Mouse (Mus musculus) liver, embryonic 13.5 days (tissue): Measurements from ENCODE around the gene Clip2. TPM values are rescaled to one million over a fixed set of nuclear protein-coding genes. Genes with fewer than 3 reads are reported as not detected.

Source experiments
- ATAC-seq: fragments of 200-750 bp; cut with Nextera tagmentation; 2 replicates; pipeline ENCODE4 v1.8.0; 2017; ENCODE audit warnings: low read depth, mild to moderate bottlenecking, moderate number of reproducible peaks, moderate library complexity
- DNase-seq: peaks from one replicate; pipeline ENCODE4 v3.0.0; 2022
- H3K27ac ChIP-seq: fragments of 300-500 bp; sonication (generic); 2 replicates; pipeline ENCODE4 v1.5.1; 2015; ENCODE audit warnings: moderate library complexity, mild to moderate bottlenecking, inconsistent platforms
- H3K27me3 ChIP-seq: fragments of 300-500 bp; sonication (generic); 2 replicates; pipeline ENCODE4 v1.6.1; 2015; ENCODE audit warnings: mild to moderate bottlenecking, inconsistent platforms
- H3K36me3 ChIP-seq: fragments of 300-500 bp; sonication (generic); 2 replicates; pipeline ENCODE4 v1.6.1; 2015; ENCODE audit warnings: mild to moderate bottlenecking, inconsistent platforms
- H3K4me1 ChIP-seq: fragments of 300-500 bp; sonication (generic); replicated peaks from 2 replicates; pipeline ENCODE4 v1.6.1; 2015; ENCODE audit warnings: inconsistent platforms
- H3K4me2 ChIP-seq: fragments of 300-500 bp; sonication (generic); 2 replicates; pipeline ENCODE4 v1.6.1; 2015; ENCODE audit warnings: inconsistent platforms, mild to moderate bottlenecking, moderate library complexity
- H3K4me3 ChIP-seq: fragments of 300-500 bp; sonication (generic); replicated peaks from 2 replicates; pipeline ENCODE4 v1.5.1; 2015; ENCODE audit warnings: mild to moderate bottlenecking, inconsistent platforms
- H3K9ac ChIP-seq: fragments of 300-500 bp; sonication (generic); 2 replicates; pipeline ENCODE4 v1.6.1; 2015; ENCODE audit warnings: mild to moderate bottlenecking, inconsistent platforms
- H3K9me3 ChIP-seq: fragments of 300-500 bp; sonication (generic); replicated peaks from 2 replicates; pipeline ENCODE4 v1.6.1; 2016; ENCODE audit warnings: inconsistent platforms
- WGBS: fragments of 180-500 bp; shearing (Covaris S2); methylation state at CpG from one replicate; pipeline ENCODE4 v1.1.7; 2015; ENCODE audit not compliant: insufficient replicate concordance; 5-methylcytosine and 5-hydroxymethylcytosine counted together
- polyA plus RNA-seq: library from polyadenylated mRNA; unstranded; fragments of >200 nt; fragmentation: Nextera tagmentation; extraction: Ambion mirVana; gene quantifications from 2 replicates; pipeline ENCODE4 v1.2.1, GENCODE M21; 2015

Clip2 gene
- polyA plus RNA-seq: 0.37 and 0.50 TPM in 2 replicates

GRCm38 (mm10) chr5:134552110-134552972 lies at the start of gene Clip2:
Gene Clip2, minus strand, starts transcription at chr5:134552434.
- Histone ChIP-seq H3K9me3 (no peaks in the 10 kb centered on the region), H3K4me3 (peak within 1 kb of the TSS; percentile 66), H3K36me3 (no peaks in the 10 kb centered on the region), H3K27ac (peak within 1 kb of the TSS; percentile 48), H3K27me3 (peaks cover 26% of the 10 kb centered on the region), H3K4me2 (peak within 1 kb of the TSS; percentile 89), H3K4me1 (peaks cover 56% of the 10 kb centered on the region), H3K9ac (peak within 1 kb of the TSS; percentile 75)
- ATAC-seq (peak; percentile 83), DNase-seq (peak; percentile 65)
- WGBS: 3% methylated on average over 61 of the region's 61 CpGs

- Histone ChIP-seq H3K4me3 (no peak overlapping the region), H3K27ac (no peak overlapping the region), H3K4me1 (peaks cover 15% of the 10 kb centered on the region), H3K36me3 (peaks cover 67% of the 10 kb centered on the region), H3K9me3 (no peaks in the 10 kb centered on the region), H3K4me2 (no peak overlapping the region), H3K9ac (no peak overlapping the region), H3K27me3 (no peaks in the 10 kb centered on the region)
- ATAC-seq (no peak), DNase-seq (no peak)
- 89% methylated on average over 10 of the region's 10 CpGs for WGBS
Observed at GRCm38 (mm10) chr5:134597711-134598110, 45.5 kb upstream of the Clip2 start.

GRCm38 (mm10) chr5:134593093-134593492 lies 40.9 kb upstream of the Clip2 start:
- DNase-seq (peak; percentile 71), ATAC-seq (peak; percentile 95)
- H3K27me3 ChIP-seq: no peaks in the 10 kb centered on the region
- H3K9me3 ChIP-seq: no peaks in the 10 kb centered on the region
- WGBS: 27% methylated on average over 9 of the region's 9 CpGs
- peak overlapping the region; percentile 84 for H3K27ac ChIP-seq
- peaks cover 94% of the 10 kb centered on the region for H3K36me3 ChIP-seq
- H3K4me1 ChIP-seq: peaks cover 38% of the 10 kb centered on the region
- H3K4me3 ChIP-seq: 0 out of 2 replicates have a peak overlapping the region, but pooled peaks have one; percentile 6
- peak overlapping the region; percentile 41 for H3K4me2 ChIP-seq
- peak overlapping the region; percentile 50 for H3K9ac ChIP-seq

GRCm38 (mm10) chr5:134592026-134592581 lies 39.9 kb upstream of the Clip2 start:
- 65% methylated on average over 11 of the region's 11 CpGs for WGBS
- Histone ChIP-seq H3K9ac (peak overlapping the region; percentile 50; the same call in 1 of the 2 replicates), H3K27me3 (no peaks in the 10 kb centered on the region), H3K4me3 (no peak overlapping the region), H3K4me1 (peaks cover 38% of the 10 kb centered on the region), H3K4me2 (peak overlapping the region; percentile 41; the same call in 1 of the 2 replicates), H3K27ac (peak overlapping the region; percentile 84), H3K36me3 (peaks cover 92% of the 10 kb centered on the region), H3K9me3 (no peaks in the 10 kb centered on the region)
- DNase-seq (no peak), ATAC-seq (no peak)

- H3K9me3 ChIP-seq: no peaks in the 10 kb centered on the region
- no peak overlapping the region for H3K4me3 ChIP-seq
- ATAC-seq: no peak
- no peak overlapping the region for H3K4me2 ChIP-seq
- H3K9ac ChIP-seq: no peak overlapping the region
- H3K27me3 ChIP-seq: no peaks in the 10 kb centered on the region
- no peak for DNase-seq
- 66% methylated on average over 3 of the region's 3 CpGs for WGBS
- H3K27ac ChIP-seq: no peak overlapping the region; the same call in 1 of the 2 replicates
- H3K4me1 ChIP-seq: peaks cover 52% of the 10 kb centered on the region
- H3K36me3 ChIP-seq: peaks cover 79% of the 10 kb centered on the region
Observed at GRCm38 (mm10) chr5:134589900-134590299, 37.7 kb upstream of the Clip2 start.

- no peaks in the 10 kb centered on the region for H3K9me3 ChIP-seq
- ATAC-seq (no peak), DNase-seq (no peak)
- peaks cover 30% of the 10 kb centered on the region for H3K36me3 ChIP-seq
- H3K4me2 ChIP-seq: peak overlapping the region; percentile 76
- H3K4me1 ChIP-seq: peaks cover 43% of the 10 kb centered on the region
- no peak overlapping the region for H3K4me3 ChIP-seq
- H3K9ac ChIP-seq: peak overlapping the region; percentile 87
- WGBS: 29% methylated on average over 5 of the region's 5 CpGs
- peak overlapping the region; percentile 75; the same call in 1 of the 2 replicates for H3K27ac ChIP-seq
- no peaks in the 10 kb centered on the region for H3K27me3 ChIP-seq
Observed at GRCm38 (mm10) chr5:134584798-134585197, 32.6 kb upstream of the Clip2 start.

GRCm38 (mm10) chr5:134583884-134584213 lies 31.6 kb upstream of the Clip2 start:
- Histone ChIP-seq H3K4me2 (peak overlapping the region; percentile 76), H3K4me1 (peaks cover 40% of the 10 kb centered on the region), H3K36me3 (peaks cover 22% of the 10 kb centered on the region), H3K27ac (peak overlapping the region; percentile 75), H3K27me3 (no peaks in the 10 kb centered on the region), H3K4me3 (peak overlapping the region; percentile 78), H3K9me3 (no peaks in the 10 kb centered on the region), H3K9ac (peak overlapping the region; percentile 87)
- DNase-seq: no peak
- 28% methylated on average over 3 of the region's 3 CpGs for WGBS
- no peak for ATAC-seq

- peaks cover 35% of the 10 kb centered on the region for H3K4me1 ChIP-seq
- H3K9ac ChIP-seq: peak overlapping the region; percentile 87
- DNase-seq (no peak), ATAC-seq (peak; percentile 30; the same call in 1 of the 2 replicates)
- H3K36me3 ChIP-seq: peaks cover 17% of the 10 kb centered on the region
- H3K9me3 ChIP-seq: no peaks in the 10 kb centered on the region
- H3K4me2 ChIP-seq: peak overlapping the region; percentile 76
- H3K27me3 ChIP-seq: no peaks in the 10 kb centered on the region
- H3K4me3 ChIP-seq: peak overlapping the region; percentile 78
- H3K27ac ChIP-seq: peak overlapping the region; percentile 75
- 18% methylated on average over 15 of the region's 15 CpGs for WGBS
Observed at GRCm38 (mm10) chr5:134583006-134583883, 31.0 kb upstream of the Clip2 start.

GRCm38 (mm10) chr5:134582221-134582907 lies 30.1 kb upstream of the Clip2 start:
- Histone ChIP-seq H3K36me3 (peaks cover 11% of the 10 kb centered on the region), H3K4me2 (peak overlapping the region; percentile 76), H3K27me3 (no peaks in the 10 kb centered on the region), H3K27ac (peak overlapping the region; percentile 75), H3K9me3 (no peaks in the 10 kb centered on the region), H3K9ac (peak overlapping the region; percentile 87), H3K4me3 (peak overlapping the region; percentile 78), H3K4me1 (peaks cover 35% of the 10 kb centered on the region)
- 8% methylated on average over 27 of the region's 30 CpGs for WGBS
- DNase-seq (peak; percentile 95), ATAC-seq (peak; percentile 94)

GRCm38 (mm10) chr5:134581146-134581545 lies 28.9 kb upstream of the Clip2 start, which contains the start of gene Rfc2:
Gene Rfc2, plus strand, starts transcription at chr5:134581366.
- H3K9ac ChIP-seq: no peak within 1 kb of the TSS

More at GRCm38 (mm10) chr5:134581146-134581545, 28.9 kb upstream of the Clip2 start, which contains the start of gene Rfc2:
- H3K4me3 ChIP-seq: no peak within 1 kb of the TSS
- no peaks in the 10 kb centered on the region for H3K36me3 ChIP-seq
- peaks cover 43% of the 10 kb centered on the region for H3K4me1 ChIP-seq
- DNase-seq (no peak), ATAC-seq (no peak)
- 75% methylated on average over 5 of the region's 5 CpGs for WGBS
- no peak within 1 kb of the TSS for H3K4me2 ChIP-seq
- H3K27me3 ChIP-seq: no peaks in the 10 kb centered on the region
- no peaks in the 10 kb centered on the region for H3K9me3 ChIP-seq
- no peak within 1 kb of the TSS for H3K27ac ChIP-seq
